Mouse (Mus musculus): ENCODE measurements at regions not wholly inside any gene's neighbourhood (a gene's known extent, or its start where the extent isn't known, plus 50 kb on each side); places are given as distances from the start of the nearest gene placed in this dataset.

- TF ChIP-seq POLR2A (IDR thresholded peaks at IDR 0.05; ENCODE audit: borderline replicate concordance, control insufficient read depth, low read depth, low read length) (no peak), CTCF (IDR thresholded peaks at IDR 0.05; ENCODE audit: control insufficient read depth, insufficient read depth, low read length) (no peak)
- 40% methylated on average over 8 of the region's 8 CpGs for WGBS
- Histone ChIP-seq H3K27ac (ENCODE audit: control insufficient read depth, insufficient read depth, low read depth, low read length, poor library complexity) (peak overlapping the region; percentile 88), H3K4me3 (replicated peaks; ENCODE audit: control insufficient read depth, low read depth, low read length) (no peak overlapping the region), H3K4me1 (ENCODE audit: control insufficient read depth, insufficient read depth, low read length) (peaks cover 11% of the 10 kb centered on the region)
These were observed 310.2 kb upstream of the Jarid2 start for GRCm38 (mm10) chr13:44419056-44419455.

- no peak for TF ChIP-seq POLR2A (IDR thresholded peaks at IDR 0.05; ENCODE audit: borderline replicate concordance, control insufficient read depth, low read depth, low read length)
- TF ChIP-seq CTCF (IDR thresholded peaks at IDR 0.05; ENCODE audit: control insufficient read depth, insufficient read depth, low read length): no peak
- 13% methylated on average over 15 of the region's 15 CpGs for WGBS
- Histone ChIP-seq H3K4me1 (ENCODE audit: control insufficient read depth, insufficient read depth, low read length) (peaks cover 11% of the 10 kb centered on the region), H3K4me3 (replicated peaks; ENCODE audit: control insufficient read depth, low read depth, low read length) (peak overlapping the region; percentile 21), H3K27ac (ENCODE audit: control insufficient read depth, insufficient read depth, low read depth, low read length, poor library complexity) (peak overlapping the region; percentile 88)
These were observed 309.6 kb upstream of the Jarid2 start for GRCm38 (mm10) chr13:44419472-44420226.

- WGBS: 32% methylated on average over 6 of the region's 6 CpGs
- no peak for TF ChIP-seq POLR2A (IDR thresholded peaks at IDR 0.05; ENCODE audit: borderline replicate concordance, control insufficient read depth, low read depth, low read length)
- no peak for TF ChIP-seq CTCF (IDR thresholded peaks at IDR 0.05; ENCODE audit: control insufficient read depth, insufficient read depth, low read length)
- H3K27ac ChIP-seq (ENCODE audit: control insufficient read depth, insufficient read depth, low read depth, low read length, poor library complexity): peak overlapping the region; percentile 83
- no peak overlapping the region for H3K4me3 ChIP-seq (replicated peaks; ENCODE audit: control insufficient read depth, low read depth, low read length)
- peaks cover 9% of the 10 kb centered on the region for H3K4me1 ChIP-seq (ENCODE audit: control insufficient read depth, insufficient read depth, low read length)
These were observed 309.1 kb upstream of the Jarid2 start for GRCm38 (mm10) chr13:44420227-44420592.

- TF ChIP-seq POLR2A (IDR thresholded peaks at IDR 0.05; ENCODE audit: borderline replicate concordance, control insufficient read depth, low read depth, low read length): no peak
- TF ChIP-seq CTCF (IDR thresholded peaks at IDR 0.05; ENCODE audit: control insufficient read depth, insufficient read depth, low read length): no peak
- no peak overlapping the region for H3K4me3 ChIP-seq (replicated peaks; ENCODE audit: control insufficient read depth, low read depth, low read length)
- H3K27ac ChIP-seq (ENCODE audit: control insufficient read depth, insufficient read depth, low read depth, low read length, poor library complexity): no peak overlapping the region
- H3K4me1 ChIP-seq (ENCODE audit: control insufficient read depth, insufficient read depth, low read length): peaks cover 9% of the 10 kb centered on the region
- WGBS: 87% methylated on average over 8 of the region's 8 CpGs
These were observed 308.3 kb upstream of the Jarid2 start for GRCm38 (mm10) chr13:44420941-44421340.

GRCm38 (mm10) chr13:44421426-44421825, 307.8 kb upstream of the Jarid2 start:
- TF ChIP-seq CTCF (IDR thresholded peaks at IDR 0.05; ENCODE audit: control insufficient read depth, insufficient read depth, low read length): no peak
- TF ChIP-seq POLR2A (IDR thresholded peaks at IDR 0.05; ENCODE audit: borderline replicate concordance, control insufficient read depth, low read depth, low read length): no peak
- 79% methylated on average over 3 of the region's 3 CpGs for WGBS
- peaks cover 9% of the 10 kb centered on the region for H3K4me1 ChIP-seq (ENCODE audit: control insufficient read depth, insufficient read depth, low read length)

GRCm38 (mm10) chr13:44421922-44422321, 307.4 kb upstream of the Jarid2 start:
- no peak for TF ChIP-seq CTCF (IDR thresholded peaks at IDR 0.05; ENCODE audit: control insufficient read depth, insufficient read depth, low read length)
- TF ChIP-seq POLR2A (IDR thresholded peaks at IDR 0.05; ENCODE audit: borderline replicate concordance, control insufficient read depth, low read depth, low read length): no peak
- H3K4me3 ChIP-seq (replicated peaks; ENCODE audit: control insufficient read depth, low read depth, low read length): no peak overlapping the region
- 86% methylated on average over 5 of the region's 5 CpGs for WGBS
- H3K27ac ChIP-seq (ENCODE audit: control insufficient read depth, insufficient read depth, low read depth, low read length, poor library complexity): no peak overlapping the region
- peaks cover 9% of the 10 kb centered on the region for H3K4me1 ChIP-seq (ENCODE audit: control insufficient read depth, insufficient read depth, low read length)

More at GRCm38 (mm10) chr13:44421426-44421825, 307.8 kb upstream of the Jarid2 start:
- H3K27ac ChIP-seq (ENCODE audit: control insufficient read depth, insufficient read depth, low read depth, low read length, poor library complexity): no peak overlapping the region
- H3K4me3 ChIP-seq (replicated peaks; ENCODE audit: control insufficient read depth, low read depth, low read length): no peak overlapping the region

GRCm38 (mm10) chr13:44430492-44430891, 298.8 kb upstream of the Jarid2 start:
- peaks cover 2% of the 10 kb centered on the region; the same call in 1 of the 2 replicates for H3K4me1 ChIP-seq (ENCODE audit: control insufficient read depth, insufficient read depth, low read length)
- TF ChIP-seq CTCF (IDR thresholded peaks at IDR 0.05; ENCODE audit: control insufficient read depth, insufficient read depth, low read length) (no peak), POLR2A (IDR thresholded peaks at IDR 0.05; ENCODE audit: borderline replicate concordance, control insufficient read depth, low read depth, low read length) (no peak)
- WGBS: 85% methylated on average over 8 of the region's 8 CpGs
- H3K27ac ChIP-seq (ENCODE audit: control insufficient read depth, insufficient read depth, low read depth, low read length, poor library complexity): no peak overlapping the region
- H3K4me3 ChIP-seq (replicated peaks; ENCODE audit: control insufficient read depth, low read depth, low read length): no peak overlapping the region

- Histone ChIP-seq H3K4me1 (ENCODE audit: control insufficient read depth, insufficient read depth, low read length) (no peaks in the 10 kb centered on the region), H3K27ac (ENCODE audit: control insufficient read depth, insufficient read depth, low read depth, low read length, poor library complexity) (no peak overlapping the region), H3K4me3 (replicated peaks; ENCODE audit: control insufficient read depth, low read depth, low read length) (no peak overlapping the region)
- TF ChIP-seq CTCF (IDR thresholded peaks at IDR 0.05; ENCODE audit: control insufficient read depth, insufficient read depth, low read length) (no peak), POLR2A (IDR thresholded peaks at IDR 0.05; ENCODE audit: borderline replicate concordance, control insufficient read depth, low read depth, low read length) (no peak)
- 63% methylated on average over 1 of the region's 1 CpGs for WGBS
These were observed 291.6 kb upstream of the Jarid2 start for GRCm38 (mm10) chr13:44437709-44438108.

All from bone marrow, adult 2 months (tissue).